Mouse (Mus musculus) kidney, postnatal 10 days (tissue): ENCODE measurements around the gene Ak5.
"Not testable (repeated sequence)": the region's sequence is repeated elsewhere in the genome, so short reads cannot be mapped to it uniquely, and the experiment has no call there.

Experiments used
- DNase-seq: peaks from one replicate; pipeline ENCODE4 v3.0.0; 2021; ENCODE audit warnings: mixed read lengths

Ak5 gene

DNA sequence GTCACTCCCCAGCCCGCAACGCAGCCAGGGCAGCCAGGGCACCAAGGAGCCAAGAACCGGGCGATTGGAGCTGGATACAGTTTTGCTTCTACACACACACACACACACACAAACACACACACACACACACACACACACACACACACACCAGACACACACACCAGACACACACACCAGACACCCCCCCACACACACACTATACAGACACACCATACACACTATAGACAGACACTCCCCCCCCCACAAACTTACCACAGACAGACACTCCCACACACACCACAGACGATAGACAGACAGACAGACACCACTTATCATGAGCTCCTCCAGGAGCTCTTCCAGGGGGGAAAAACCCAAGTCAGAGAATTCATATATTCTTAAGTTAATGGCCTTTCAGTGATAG, at the start of gene Ak5:
TSS of gene Ak5 (minus strand) at position 122 of the 400 bp plus-strand sequence.
- DNase-seq = no peak

DNA sequence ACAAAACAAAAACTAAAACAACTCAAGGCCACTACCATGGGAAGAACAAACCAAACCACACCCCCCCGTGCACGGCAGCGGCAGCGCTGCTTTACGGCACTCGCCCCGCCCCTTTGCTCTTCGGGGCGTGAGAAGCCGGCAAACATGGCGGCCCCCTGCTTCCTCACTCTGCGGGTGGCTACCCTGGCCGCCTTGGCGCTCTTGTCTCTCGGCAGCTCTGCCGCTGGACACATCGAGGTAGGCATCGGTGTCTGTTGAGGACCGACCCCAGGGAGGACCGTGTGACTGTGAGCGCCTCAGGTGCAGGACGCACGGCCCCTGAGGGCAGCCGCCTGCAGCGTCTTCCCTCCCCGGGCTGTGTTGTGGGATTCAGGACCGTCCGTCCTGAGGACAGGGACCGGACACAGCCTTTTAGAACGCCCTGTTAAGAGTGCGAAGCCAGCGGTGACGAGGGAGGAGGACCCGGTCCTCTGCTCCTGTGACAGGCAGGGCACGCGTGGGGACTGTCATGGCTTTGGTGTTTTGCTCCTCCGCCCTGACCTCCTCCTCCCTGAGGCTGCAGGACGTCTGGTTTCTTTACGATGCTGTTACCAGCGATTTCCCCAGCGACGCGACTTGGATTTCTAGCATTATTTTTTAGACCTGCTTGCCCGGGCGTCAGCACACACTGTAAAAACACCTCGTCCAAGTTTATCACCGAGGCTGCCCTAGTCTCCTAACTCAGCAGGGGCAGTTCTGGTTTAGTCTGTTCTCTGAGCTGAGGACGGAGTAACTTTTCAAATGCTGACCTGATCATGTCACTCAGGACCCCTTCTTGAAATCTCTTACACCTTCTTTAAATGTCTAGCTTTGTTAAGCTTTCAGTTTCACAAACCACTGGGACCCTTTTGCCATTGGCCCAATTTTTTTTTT, 46.1 kb upstream of the Ak5 start, which contains the start of gene Pigk:
TSS of gene Pigk (plus strand) at position 110 of the 912 bp plus-strand sequence.
- DNase-seq = peak; percentile 94

DNA sequence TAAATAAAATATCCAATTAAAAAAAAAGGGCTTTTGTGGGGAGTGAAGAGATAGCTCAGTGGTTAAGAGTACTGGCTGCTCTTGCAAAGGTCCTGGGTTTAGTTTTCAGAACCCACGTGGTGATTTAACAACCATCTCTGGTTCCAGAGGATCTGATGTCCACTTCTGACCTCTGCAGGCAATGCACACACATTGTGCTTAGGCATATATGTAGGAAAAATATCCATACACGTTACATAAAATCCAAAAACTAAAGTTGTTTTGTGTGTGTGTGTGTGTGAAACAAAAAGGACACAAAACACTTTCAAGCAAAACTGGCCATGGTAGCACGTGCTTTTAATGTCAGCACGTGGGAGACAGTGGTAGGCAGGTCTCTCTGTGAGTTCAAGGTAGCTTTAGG, 44.8 kb upstream of the Ak5 start:
- no peak for DNase-seq

DNA sequence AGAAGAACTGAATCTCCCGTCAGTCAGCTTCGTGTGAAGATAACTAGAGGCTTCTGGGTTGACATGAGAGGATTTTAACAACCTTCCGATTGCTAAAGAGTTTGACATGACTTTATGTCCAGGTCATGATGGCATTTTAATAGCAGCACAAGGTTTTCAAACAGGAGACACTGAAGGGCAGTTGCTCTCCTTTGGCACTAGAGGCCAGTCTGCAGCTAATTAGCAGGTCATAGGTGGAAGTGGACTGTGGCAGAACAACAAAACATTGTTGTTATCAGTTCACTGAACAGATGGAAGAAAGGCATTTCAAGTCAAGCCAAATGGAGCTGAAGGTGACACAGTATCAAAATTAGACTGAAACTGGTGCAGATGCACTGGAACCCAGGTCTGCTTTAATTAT, 41.8 kb upstream of the Ak5 start:
- DNase-seq = no peak

DNA sequence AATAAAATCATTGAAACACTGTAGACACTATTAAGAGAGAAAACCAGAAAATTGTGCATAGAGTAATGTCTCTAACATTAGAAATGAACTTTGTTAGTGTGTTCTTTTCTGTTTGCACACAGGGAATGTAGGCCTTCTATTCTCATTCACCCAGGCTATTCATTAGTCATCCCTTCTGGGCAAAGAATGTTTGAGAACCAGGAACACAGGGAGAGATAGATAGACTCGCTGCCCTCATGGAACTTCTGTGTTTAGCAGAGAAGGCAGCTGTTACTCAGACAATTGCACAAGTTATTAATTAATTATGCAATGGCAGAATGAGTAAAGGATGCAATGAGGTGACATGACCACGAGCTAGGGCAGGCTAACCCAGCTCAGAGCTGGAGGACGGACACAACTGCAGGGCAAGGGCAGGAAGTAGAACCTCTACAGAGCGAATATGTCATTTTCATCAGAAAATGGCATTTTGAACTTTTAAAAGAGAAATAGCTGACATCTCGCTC, 39.2 kb upstream of the Ak5 start:
- no peak for DNase-seq

DNA sequence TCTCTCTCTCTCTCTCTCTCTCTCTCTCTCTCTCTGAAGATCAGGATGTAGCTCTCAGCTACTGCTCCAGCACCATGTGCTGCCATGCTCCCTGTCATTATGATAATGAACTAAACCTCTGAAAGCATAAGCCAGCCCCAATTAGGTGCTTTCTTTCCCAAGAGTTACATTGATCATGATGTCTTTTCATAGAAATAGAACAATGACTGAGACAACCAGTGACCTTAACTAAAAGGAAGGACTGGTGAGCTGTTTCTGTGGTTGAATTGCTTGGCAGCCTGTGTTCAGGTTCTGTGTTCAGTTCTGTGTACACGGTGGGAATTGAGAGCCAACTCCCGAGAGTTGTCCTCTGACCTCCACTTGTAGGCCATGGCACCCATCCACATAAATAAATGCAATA, 38.7 kb upstream of the Ak5 start:
- DNase-seq = no peak

DNA sequence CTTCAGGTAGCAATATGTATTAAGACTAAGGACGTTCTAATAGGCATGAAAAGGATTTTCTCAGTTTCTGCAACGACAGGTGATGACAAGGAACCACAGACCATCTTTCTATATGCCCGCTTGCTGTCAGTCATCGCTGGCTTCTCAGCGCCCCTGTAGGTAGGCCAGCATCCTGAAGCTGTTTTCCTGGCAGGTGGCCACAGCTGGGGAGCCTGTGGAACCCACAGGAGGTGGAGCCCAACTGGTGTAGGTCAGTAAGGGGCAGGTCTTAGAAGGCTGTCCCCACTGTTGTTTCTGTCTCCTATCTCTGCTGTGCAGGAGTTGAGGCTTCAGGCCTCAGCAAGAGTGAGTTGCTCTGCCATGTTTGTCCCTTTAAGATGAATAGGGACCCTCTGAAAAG, 37.7 kb upstream of the Ak5 start:
- no peak for DNase-seq

DNA sequence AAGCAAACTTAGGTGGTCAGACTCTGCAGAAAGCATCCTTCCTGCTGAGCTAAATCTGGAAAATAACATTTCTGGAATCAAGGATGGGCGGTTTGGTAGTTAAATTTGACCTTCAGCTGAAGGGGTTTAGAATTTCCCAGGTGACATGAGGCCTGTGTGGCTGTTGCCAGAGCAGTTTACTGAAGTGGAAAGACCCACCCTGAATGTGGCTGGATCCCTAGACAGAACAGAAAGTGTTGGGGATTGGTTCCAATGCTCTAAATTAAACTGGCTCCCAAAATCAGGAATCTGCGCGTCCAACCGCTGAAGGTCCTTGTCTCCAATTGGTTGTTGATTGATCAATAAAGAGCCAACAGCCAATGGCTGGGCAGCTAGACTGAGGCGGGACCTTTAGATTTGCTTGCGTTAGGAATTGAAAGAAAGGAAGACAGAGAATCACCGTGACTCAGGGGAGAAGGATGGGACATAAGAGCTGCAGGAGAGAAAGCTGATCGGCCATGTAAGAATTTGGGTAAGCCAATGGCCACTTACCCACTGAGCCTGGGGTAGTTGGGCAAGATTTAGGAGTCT, 34.2 kb upstream of the Ak5 start:
- DNase-seq = no peak

DNA sequence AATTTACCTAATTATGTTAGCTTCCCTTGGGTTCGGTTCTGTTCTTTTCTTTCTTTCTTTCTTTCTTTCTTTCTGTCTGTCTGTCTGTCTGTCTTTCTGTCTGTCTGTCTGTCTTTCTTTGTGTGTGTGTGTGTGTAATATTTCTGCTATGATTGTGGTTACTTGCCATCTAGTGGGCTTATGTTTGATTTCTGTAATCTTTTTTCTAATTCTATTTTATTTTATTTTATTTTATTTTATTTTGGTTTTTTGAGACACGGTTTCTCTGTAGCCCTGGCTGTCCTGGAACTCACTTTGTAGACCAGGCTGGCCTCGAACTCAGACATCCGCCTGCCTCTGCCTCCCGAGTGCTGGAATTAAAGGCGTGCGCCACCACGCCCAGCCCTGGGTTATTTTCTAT, 33.4 kb upstream of the Ak5 start:
- not testable (repeated sequence) for DNase-seq

DNA sequence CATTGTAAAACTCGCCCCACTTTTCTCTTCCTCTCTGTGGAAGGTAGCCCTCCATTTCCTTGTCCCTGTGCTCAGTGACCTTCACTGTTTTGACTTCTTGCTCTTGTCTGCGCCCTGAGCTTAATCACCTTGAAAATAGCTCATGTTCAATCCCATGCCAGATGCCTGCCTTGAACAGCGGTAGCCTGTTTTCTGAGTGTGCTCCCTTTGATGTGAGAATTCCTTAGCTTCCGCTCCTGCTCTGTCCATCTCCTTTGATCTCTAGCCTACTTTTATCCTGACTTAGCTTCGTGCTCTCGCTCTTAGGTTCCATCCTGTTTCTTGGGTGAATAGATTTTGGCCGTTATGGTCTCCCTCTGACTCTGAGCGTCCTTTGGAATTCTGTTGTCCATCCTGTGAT, 31.1 kb upstream of the Ak5 start:
- DNase-seq = no peak

DNA sequence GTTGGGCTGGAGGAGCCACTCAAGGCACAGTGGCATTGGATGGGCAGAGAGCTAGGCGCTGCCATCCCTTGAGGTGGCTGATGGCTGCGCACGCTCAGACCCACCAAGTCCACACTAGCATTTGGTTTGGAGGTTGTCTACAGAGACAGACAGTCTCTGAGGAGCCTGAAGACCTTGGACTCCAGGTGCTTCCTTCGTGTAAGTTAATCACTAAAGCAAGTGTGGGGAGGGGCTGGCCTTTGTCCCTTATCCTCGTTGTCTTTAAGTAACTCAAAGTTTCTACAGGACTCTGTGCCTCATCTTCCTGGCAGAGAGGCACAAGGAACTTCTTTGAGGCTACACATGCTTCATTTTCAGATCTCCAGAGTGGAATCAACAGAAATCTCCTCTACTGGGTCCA, 29.9 kb upstream of the Ak5 start:
- DNase-seq = no peak

DNA sequence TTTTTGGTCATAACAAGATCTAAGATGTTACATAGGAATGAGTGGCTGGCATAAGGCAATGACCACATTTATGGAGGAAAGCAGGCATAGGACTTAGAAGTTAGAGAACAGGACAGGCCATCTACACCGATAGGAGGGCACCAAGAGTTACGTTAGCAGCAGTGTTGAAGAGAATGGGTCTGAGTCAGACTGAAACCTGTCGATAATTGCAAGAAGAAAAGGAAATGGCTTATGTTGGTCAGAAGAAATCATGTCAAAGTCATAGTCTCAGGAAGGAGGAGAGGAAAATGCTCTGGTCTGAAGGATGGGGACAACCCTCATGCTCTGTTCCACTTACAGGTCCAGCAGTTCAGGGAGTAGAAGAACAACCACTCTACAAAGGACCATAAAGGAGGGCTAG, 26.8 kb upstream of the Ak5 start:
- no peak for DNase-seq

DNA sequence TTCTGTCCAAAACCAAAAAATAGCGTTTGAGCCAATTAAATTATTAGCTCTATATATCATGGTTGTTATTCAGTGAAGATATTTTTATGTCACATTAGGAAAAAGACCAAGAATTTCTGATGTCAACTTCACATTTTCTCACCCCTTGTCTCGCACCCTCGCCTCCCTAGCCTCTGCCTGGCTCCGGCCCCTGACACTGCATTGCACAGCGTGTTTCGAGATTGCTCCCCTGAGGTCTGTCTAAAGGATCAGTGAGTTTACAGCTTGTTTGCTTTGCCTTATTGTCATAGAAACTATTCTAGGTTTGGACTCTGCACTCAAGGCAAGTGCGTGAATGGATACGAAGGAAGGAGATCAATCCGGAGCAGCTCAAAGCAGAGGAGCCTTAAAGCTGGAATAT, 20.9 kb upstream of the Ak5 start:
- peak; percentile 74 for DNase-seq

DNA sequence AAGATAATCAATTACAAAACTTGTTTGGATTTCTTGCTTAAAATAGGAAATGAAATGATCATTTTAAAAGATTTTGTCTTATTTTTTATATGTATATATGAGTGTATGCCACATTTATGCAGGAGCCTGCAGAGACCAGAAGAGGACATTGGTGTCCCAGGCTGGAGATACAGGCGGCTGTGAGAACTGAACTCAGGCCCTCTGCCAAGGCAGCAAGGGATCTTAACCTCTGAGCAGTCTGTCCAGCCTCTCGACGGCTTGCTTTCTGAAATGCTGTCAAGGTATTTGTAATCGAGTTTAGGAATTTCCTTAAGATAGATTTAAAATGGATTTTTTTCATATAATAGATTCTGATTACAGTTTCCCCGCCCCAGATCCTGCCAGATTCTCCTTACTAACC, 20.4 kb upstream of the Ak5 start:
- DNase-seq = peak; percentile 51

DNA sequence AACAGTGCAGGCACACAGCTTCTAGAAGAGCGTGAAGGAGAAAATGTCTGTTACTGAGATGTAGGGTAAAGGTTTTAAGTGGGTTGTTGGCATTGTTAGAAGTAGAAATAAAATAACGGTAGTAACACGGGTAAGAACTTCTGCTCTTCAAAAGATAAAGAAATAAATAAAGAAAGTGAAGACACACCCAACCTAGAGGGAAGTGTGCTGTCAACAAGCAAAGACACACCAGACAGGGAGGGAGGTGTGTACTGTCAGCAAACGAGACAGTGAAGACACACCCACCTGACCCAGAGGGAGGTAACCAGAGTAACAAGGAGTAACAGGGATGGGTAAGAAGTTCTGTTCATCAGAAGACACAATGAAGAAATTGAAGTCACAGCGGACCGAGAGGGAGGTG, 6.5 kb upstream of the Ak5 start:
- no peak for DNase-seq

DNA sequence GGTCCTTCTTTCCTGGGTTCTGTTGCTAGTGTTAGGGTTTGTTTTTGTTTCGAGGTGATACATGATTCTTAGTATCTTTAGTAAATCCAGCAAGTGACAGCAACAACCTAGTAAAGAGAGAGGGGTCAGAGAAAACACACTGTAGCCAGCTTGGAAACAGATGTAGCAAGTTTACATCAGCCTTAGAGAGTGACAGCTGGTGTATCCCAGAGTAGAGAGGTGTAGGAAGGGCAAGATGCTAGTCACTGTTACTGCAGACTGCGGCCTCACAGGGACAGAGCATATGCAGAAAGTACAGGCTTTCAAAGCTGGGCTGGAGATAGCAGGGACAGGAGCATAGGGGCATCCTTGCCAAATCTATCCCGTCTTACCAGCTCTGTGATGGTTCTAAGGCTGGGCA, 1.6 kb upstream of the Ak5 start:
- DNase-seq = no peak

DNA sequence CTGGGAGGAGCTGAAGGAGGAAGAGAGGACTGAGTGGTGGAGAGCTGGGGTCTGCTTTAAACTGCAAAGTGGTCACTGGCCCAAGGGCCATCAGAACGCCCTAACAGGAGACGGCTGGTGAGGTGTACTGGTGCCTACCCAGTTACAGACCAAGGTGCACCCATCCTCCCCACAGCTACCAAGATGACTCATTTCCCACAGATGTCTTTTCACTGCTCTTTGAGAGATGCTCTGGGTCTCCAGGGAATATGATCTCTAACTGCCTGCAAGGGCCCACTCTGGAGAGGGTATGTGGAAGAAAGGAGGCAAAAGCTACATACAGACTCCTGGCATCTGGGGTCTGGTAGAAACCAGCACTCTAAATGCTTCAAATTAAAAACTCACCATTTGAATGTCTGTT, 633 bp upstream of the Ak5 start:
- DNase-seq = no peak

DNA sequence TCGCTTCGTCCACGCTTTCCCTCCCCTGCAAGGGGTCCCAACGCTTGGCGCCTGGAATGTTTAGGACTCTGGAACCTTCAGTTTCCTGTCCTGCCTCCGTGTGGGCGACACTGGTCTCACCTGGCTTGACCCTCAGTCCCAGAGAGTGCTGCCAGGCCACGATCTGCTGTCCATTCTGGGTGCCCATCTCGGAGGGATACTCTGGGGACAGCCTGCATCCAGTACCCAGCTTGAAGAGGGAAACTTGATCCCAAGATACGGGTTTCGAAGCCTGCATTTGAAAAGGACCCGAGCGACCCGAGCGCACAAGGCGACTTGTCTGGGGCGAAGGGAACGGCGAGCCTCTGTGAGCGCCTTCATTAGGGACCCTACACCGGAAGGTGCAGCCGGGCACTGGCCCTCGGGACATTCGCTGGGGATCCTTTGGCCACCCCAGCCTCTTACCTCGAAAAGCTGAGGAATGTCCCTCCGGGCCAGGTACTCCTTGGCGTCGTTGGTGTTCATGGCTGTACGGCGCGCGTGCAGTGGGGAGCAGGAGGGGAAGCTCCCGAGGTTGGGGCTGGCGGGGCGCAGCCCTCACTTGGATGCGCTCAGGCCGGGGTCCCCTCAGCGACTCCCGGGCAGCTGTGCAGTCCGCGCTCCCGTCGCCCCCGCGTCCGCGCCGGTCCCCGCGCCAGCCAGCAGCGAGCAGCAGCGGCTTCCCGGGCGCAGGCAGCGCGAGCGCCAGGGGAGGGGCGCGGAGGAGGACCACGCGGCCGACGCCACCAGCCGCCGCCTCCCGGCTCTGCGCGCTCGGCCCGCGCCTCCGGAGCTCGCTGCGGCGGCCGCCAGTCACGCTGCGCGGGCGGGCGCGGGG, 576 bp downstream of the Ak5 start:
- peak; percentile 73 for DNase-seq

DNA sequence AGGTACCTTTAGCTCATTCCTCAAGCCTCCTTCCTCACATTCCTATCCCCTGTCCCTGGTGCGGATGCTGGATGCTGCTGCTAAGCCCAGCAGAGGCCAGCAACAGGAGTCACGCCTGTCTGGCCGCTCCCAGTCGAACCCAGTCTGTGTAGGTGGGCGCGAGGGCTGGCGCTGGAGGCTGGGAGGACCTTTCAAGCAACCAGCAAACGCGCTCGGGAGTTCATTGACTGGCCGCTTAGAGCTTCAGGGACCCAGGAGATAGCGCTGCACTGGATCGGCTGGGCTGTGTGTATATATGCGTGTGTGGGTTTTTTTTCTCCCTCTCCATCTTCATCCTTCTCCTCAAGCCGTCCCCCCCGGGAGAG, 1.2 kb downstream of the Ak5 start:
- DNase-seq = peak; percentile 34

DNA sequence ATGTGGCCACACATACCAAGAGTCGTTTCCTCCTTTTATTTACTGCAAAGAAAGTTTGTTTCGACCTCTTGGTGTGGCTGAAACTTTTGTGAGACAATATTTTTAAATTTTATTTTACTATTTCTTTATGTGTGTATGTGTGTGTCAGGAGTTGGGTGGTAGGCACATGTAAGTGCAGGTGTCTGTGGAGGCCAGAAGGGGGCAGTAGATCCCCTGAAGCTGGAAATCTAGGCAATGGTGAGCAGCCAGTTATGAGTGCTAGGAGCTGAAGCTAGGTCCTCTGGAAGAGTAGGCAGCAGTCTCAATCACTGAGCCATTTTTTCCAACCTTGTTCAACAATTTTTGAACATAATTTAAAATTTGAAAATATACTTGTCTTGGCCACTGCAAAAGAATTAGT, 9.6 kb downstream of the Ak5 start:
- DNase-seq = no peak

DNA sequence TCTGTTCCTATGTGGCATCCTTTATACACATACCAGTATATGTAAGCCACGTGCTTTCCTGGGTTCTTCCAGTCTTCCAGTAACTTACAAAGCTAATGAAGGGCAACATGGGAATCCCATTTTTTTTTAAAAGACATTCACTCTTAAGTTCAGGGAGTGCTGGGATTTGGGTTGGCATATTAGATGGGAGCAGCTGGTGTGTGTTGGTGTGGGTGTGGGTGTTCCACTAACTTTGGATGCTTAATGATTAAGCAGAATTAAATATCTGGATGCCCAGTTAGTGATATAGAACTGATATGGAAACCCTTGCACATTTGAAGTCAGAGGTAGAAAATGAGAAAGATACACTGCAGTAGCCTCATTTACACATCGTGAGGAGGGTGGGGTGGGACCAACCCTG, 16.2 kb downstream of the Ak5 start:
- no peak for DNase-seq

DNA sequence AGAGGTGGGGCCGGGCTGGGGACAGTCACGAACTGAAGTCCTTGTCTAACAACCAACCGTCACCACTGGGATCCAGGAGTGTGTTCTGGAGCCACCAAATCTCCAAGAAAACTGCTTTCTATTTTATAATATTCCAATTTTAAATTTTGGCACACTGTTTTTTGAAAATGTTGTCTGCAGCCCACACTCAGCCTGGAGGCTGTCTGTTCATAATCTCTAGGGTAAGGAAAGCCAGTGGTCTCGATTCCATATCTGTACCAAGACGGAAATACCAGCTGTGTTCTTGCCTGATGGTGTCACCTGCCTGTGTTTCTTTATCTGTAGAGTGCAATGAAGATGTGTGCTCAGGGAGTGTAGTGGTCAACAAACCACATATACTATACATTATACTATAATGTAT, 23.6 kb downstream of the Ak5 start:
- no peak for DNase-seq

DNA sequence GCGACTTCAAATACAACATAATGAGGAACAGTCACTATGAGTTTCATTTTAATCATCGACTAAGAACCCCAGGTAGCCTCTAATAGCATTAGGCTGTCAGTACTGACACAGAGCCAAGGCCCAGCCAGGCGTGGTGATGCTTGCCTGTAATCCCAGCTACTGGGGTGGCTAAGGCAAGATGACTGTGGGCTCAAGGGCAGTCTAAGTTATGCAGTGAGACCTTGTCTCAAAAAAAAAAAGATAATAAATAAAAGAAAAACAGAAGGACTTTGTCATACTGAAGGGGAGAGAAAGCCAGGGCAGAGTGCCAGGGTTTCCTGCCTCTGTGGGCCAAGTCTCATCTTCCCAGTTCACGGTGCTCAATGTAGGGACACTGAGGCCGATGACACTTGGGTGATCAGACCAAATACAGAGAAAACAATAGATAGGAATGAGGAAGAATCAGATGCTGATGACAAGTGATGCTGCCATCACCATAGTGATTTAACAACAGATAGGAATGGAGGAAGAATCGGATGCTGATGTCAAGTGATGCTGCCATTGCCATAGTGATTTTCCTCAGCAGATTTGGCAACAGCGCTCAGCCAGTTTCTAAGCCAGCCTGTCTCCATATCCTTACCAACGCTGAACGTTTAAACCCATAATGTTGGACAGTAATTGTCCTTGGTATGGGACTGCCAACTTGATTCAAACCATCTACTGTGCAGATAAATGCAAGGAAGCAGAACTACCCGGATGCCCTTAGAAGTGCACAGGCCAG, 42.9 kb downstream of the Ak5 start:
- peak; percentile 34 for DNase-seq
